Mouse (Mus musculus) liver, postnatal 0 days (tissue): ENCODE measurements at regions not wholly inside any gene's neighbourhood (a gene's known extent, or its start where the extent isn't known, plus 50 kb on each side); places are given as distances from the start of the nearest gene placed in this dataset.
A peak's percentile ranks its signal among the peaks of the same experiment; 100 is the strongest.

Source experiments
- ATAC-seq: fragments of 200-750 bp; cut with Nextera tagmentation; 2 replicates; pipeline ENCODE4 v1.8.0; 2017; ENCODE audit warnings: mild to moderate bottlenecking, moderate library complexity
- DNase-seq: peaks from one replicate; pipeline ENCODE4 v3.0.0-alpha.2; 2016
- H3K27ac ChIP-seq: fragments of 300-500 bp; sonication (generic); 2 replicates; pipeline ENCODE4 v1.5.1; 2014; ENCODE audit warnings: antibody characterized with exemption, moderate library complexity, mild to moderate bottlenecking, low read depth
- H3K27me3 ChIP-seq: fragments of 300-500 bp; sonication (generic); 2 replicates; pipeline ENCODE4 v1.6.1; 2014; ENCODE audit warnings: low read length, control low read depth, mixed read lengths; ENCODE audit not compliant: insufficient read depth
- H3K36me3 ChIP-seq: fragments of 300-500 bp; sonication (generic); replicated peaks from 2 replicates; pipeline ENCODE4 v1.6.1; 2014; ENCODE audit warnings: mild to moderate bottlenecking, control low read depth, low read length, moderate library complexity, mixed read lengths; ENCODE audit not compliant: insufficient read depth
- H3K4me1 ChIP-seq: fragments of 300-500 bp; sonication (generic); 2 replicates; pipeline ENCODE4 v1.6.1; 2014; ENCODE audit warnings: antibody characterized with exemption, mild to moderate bottlenecking, control low read depth; ENCODE audit not compliant: insufficient read depth
- H3K4me2 ChIP-seq: fragments of 300-500 bp; sonication (generic); 2 replicates; pipeline ENCODE4 v1.6.1; 2014; ENCODE audit warnings: low read depth, mild to moderate bottlenecking, low read length, moderate library complexity, mixed read lengths
- H3K4me3 ChIP-seq: fragments of 300-500 bp; sonication (generic); 2 replicates; pipeline ENCODE4 v1.5.1; 2014; ENCODE audit warnings: low read depth, low read length
- H3K9ac ChIP-seq: fragments of 300-500 bp; sonication (generic); replicated peaks from 2 replicates; pipeline ENCODE4 v1.6.1; 2014; ENCODE audit warnings: mild to moderate bottlenecking, moderate library complexity
- H3K9me3 ChIP-seq: fragments of 300-500 bp; sonication (generic); 2 replicates; pipeline ENCODE4 v1.6.1; 2016; ENCODE audit warnings: mild to moderate bottlenecking, control low read depth, low read length, mixed read lengths
- CTCF ChIP-seq: sonication (generic); IDR thresholded peaks from 2 replicates; pipeline ENCODE4 v1.5.1; 2016; ENCODE audit warnings: antibody characterized with exemption, low read depth
- EP300 ChIP-seq: IDR thresholded peaks from 2 replicates; pipeline ENCODE4 v1.6.1; 2016; ENCODE audit warnings: antibody characterized with exemption, low read depth, mild to moderate bottlenecking
- WGBS: fragments of 180-500 bp; shearing (Covaris S2); extraction: QIAGEN DNeasy Blood & Tissue Kit; methylation state at CpG from one replicate; pipeline ENCODE4 v1.1.7; 2014; ENCODE audit not compliant: insufficient replicate concordance; 5-methylcytosine and 5-hydroxymethylcytosine counted together

DNA sequence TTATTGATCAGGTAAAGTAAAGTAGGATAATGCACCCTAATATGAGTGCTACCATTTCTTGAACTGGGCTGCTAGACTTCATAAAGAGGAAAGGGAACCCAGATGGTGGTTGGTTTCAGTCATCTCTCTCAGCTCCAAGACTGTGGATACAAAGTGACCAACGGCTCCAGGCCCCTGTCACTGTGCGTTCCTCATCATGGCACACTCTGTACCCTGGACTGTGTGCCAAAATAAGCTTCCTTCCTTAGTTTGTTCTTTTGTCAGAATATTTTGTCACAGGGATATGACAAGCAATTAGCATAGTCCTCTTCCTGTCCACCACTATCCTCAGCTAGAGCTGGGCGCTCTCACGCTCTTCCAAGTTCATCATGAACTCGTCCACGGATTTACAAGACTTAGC is 620.9 kb downstream of the Tox3 start:
- Histone ChIP-seq H3K36me3 (no peaks in the 10 kb centered on the region), H3K9ac (no peak overlapping the region), H3K27ac (no peak overlapping the region), H3K9me3 (no peaks in the 10 kb centered on the region), H3K4me1 (no peaks in the 10 kb centered on the region), H3K4me2 (no peak overlapping the region), H3K4me3 (no peak overlapping the region), H3K27me3 (no peaks in the 10 kb centered on the region)
- no peak for TF ChIP-seq EP300
- TF ChIP-seq CTCF = no peak
- ATAC-seq = no peak
- no peak for DNase-seq
- 81% methylated on average over 6 of the region's 6 CpGs for WGBS

DNA sequence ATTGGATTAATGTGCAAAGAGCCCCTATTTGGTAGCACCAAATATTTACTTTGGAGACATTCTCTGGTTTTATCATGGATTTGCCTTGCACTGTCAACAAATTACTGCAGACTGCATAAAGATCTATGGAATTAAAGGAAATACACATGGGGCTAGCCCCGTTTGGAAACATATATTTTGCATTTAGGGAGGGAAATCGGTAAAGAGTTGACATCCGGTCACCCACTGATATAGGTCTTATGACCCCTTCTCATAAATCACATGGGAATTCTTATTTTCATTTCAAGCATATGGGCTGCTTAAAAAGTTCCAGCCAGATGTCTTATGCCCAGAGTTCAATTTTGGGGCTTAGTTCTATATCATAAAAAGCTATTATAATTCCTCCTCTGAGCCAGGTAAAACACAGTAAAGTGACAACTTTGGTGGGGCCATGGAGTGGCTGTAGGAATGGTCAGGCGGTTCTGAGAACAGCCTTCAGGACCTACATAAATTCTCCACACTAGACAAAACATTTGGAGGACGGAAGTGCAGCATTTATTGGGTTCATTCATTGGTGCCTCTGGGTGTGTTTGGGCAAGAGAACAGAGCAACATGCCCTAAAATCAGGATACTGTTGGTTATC is 626.3 kb downstream of the Tox3 start:
- Histone ChIP-seq H3K4me3 (no peak overlapping the region), H3K27me3 (no peaks in the 10 kb centered on the region)
- WGBS = 63% methylated on average over 5 of the region's 5 CpGs

DNA sequence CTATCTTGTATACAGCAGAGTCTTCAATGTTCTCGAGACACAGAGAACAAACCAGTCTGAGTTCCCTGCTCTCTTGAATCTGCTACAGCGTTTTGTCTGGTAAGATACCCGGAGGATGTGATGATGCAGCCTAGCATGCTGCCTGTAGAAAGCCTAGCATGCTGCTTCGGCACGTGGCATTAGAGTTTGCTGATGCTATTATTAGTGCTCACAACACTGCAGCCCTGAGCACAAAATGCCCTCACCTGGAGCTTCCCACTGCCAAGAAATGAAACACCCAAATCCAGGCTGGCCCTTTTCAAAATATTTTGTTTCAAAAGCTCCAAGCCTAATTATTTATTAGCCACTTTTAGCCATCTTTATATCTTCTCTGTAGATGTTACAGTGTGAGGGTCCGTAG is 634.3 kb downstream of the Tox3 start:
- H3K9ac ChIP-seq = no peak overlapping the region
- H3K27me3 ChIP-seq = no peaks in the 10 kb centered on the region
- H3K4me2 ChIP-seq = no peak overlapping the region
- H3K9me3 ChIP-seq = no peaks in the 10 kb centered on the region
- H3K36me3 ChIP-seq = no peaks in the 10 kb centered on the region
- H3K4me1 ChIP-seq = no peaks in the 10 kb centered on the region
- 60% methylated on average over 6 of the region's 6 CpGs for WGBS
- ATAC-seq = no peak
- no peak overlapping the region for H3K27ac ChIP-seq
- no peak for TF ChIP-seq EP300
- TF ChIP-seq CTCF = no peak
- DNase-seq = no peak
- no peak overlapping the region for H3K4me3 ChIP-seq

More for the DNA sequence above, 626.3 kb downstream of the Tox3 start:
- Histone ChIP-seq H3K4me1 (no peaks in the 10 kb centered on the region), H3K27ac (no peak overlapping the region), H3K36me3 (no peaks in the 10 kb centered on the region), H3K9ac (no peak overlapping the region), H3K4me2 (no peak overlapping the region), H3K9me3 (no peaks in the 10 kb centered on the region)
- ATAC-seq (no peak), DNase-seq (no peak)
- TF ChIP-seq EP300 (no peak), CTCF (no peak)

DNA sequence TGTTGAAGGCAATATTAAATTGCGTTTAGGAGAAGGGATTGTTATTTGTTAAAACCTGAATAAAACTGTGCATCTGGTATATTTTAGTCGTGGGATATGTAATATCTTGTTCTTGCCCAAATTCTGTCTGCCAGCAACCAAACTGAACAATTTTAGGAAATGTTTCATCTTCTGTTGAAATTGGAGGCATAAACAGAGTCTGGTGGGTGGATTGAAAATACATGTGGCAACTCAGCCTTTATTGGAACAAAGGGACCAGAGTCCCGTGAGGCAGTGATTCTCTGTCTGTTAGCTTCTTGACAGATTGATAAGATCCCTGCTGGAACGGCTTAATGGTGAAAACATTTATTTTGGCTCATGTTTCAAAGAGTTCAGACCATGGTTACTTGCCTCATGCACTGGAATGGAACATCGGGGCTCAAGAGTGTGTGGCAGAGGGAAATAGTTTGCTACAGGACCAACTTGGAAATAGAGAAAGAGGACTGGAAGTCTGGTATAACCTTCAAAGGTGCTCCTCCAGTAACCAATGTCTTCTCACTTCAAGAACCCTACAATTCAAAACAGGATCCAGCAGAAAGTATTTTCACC is 640.7 kb downstream of the Tox3 start:
- Histone ChIP-seq H3K27me3 (no peaks in the 10 kb centered on the region), H3K9ac (no peak overlapping the region), H3K36me3 (no peaks in the 10 kb centered on the region), H3K4me2 (no peak overlapping the region), H3K27ac (no peak overlapping the region), H3K4me3 (no peak overlapping the region), H3K4me1 (no peaks in the 10 kb centered on the region), H3K9me3 (no peaks in the 10 kb centered on the region)
- DNase-seq = no peak
- 51% methylated on average over 5 of the region's 5 CpGs for WGBS
- ATAC-seq = no peak
- TF ChIP-seq CTCF = no peak
- no peak for TF ChIP-seq EP300

DNA sequence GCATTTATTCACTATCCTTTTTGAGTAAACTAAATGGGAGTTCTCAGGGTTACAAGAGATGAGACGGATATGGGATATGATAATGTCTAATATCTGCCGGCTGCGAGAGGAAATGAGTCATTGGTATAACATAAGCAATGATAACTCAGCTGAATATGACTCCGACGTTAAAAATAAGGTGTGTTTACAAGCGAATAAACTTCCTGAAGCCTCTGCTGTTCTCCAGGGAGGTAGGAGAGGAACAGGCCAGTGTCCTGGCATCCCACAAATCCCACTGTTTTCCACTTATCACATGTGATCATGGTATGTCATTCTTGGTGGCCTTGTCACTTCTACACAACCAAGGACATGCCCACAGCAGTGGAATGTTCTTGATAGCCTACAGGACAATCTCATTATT is 641.7 kb upstream of the Sall1 start:
- Histone ChIP-seq H3K27me3 (no peaks in the 10 kb centered on the region), H3K4me1 (no peaks in the 10 kb centered on the region), H3K27ac (no peak overlapping the region), H3K9me3 (no peaks in the 10 kb centered on the region), H3K4me3 (no peak overlapping the region), H3K4me2 (no peak overlapping the region), H3K36me3 (no peaks in the 10 kb centered on the region), H3K9ac (no peak overlapping the region)
- TF ChIP-seq CTCF = no peak
- TF ChIP-seq EP300 = no peak
- no peak for ATAC-seq
- DNase-seq = no peak
- WGBS = 70% methylated on average over 6 of the region's 6 CpGs

DNA sequence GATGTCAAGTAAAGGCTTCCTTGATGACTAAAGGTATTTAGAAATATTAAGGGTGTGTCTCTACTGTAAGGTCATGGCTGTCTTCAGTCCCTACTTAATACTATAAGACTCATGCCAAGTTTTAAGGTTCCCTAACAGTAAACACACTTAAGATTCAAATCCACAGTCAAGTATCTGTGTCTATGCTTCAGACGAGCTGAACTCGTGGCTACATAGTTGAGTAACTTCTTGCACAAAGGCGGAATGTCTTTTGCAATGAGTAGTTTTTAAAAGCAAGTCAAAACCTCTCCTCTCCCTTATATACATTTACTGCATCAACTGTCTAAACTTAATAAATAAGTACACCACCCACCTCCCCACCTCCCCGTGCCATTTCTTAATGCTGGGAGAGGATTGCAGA is 637.0 kb upstream of the Sall1 start:
- TF ChIP-seq CTCF (no peak), EP300 (no peak)
- ATAC-seq (no peak), DNase-seq (no peak)
- Histone ChIP-seq H3K36me3 (no peaks in the 10 kb centered on the region), H3K27me3 (no peaks in the 10 kb centered on the region), H3K4me3 (no peak overlapping the region), H3K9me3 (no peaks in the 10 kb centered on the region), H3K4me1 (no peaks in the 10 kb centered on the region), H3K4me2 (no peak overlapping the region), H3K27ac (0 out of 2 replicates have a peak overlapping the region, but pooled peaks have one; percentile 13), H3K9ac (no peak overlapping the region)
- 61% methylated on average over 4 of the region's 4 CpGs for WGBS

DNA sequence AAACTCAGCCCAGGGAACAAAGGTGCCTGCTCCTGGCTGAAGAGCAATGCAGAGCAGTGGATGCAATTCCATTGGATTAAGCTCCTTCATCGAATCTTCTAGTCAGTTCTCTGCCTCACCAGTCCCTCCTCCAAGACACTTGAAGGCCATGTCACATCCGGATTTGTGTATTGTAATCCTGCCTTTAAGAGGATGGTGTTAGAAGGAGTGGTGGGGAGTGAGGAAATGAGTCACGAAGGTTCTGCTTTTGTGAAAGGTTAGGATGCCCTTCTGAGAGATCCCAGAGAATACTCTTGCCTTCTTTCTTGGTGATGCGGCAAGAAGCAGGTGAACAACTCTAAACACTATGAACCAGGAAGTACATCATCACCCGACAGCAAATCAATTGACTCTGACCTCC is 636.4 kb upstream of the Sall1 start:
- TF ChIP-seq CTCF (no peak), EP300 (no peak)
- ATAC-seq (no peak), DNase-seq (no peak)
- Histone ChIP-seq H3K9me3 (no peaks in the 10 kb centered on the region), H3K9ac (no peak overlapping the region), H3K4me2 (no peak overlapping the region), H3K36me3 (no peaks in the 10 kb centered on the region), H3K27me3 (no peaks in the 10 kb centered on the region), H3K4me3 (no peak overlapping the region), H3K27ac (0 out of 2 replicates have a peak overlapping the region, but pooled peaks have one; percentile 13), H3K4me1 (no peaks in the 10 kb centered on the region)
- WGBS = 53% methylated on average over 5 of the region's 5 CpGs
